Mouse (Mus musculus) R1 (cell line): ENCODE results near the gene Fgfr2.
A peak's percentile ranks its signal among the peaks of the same experiment; 100 is the strongest.

ENCODE experiments used
- DNase-seq: peaks from one replicate; pipeline ENCODE4 v3.0.0-alpha.2; 2018; ENCODE audit warnings: low read depth, low spot score

Gene Fgfr2

GRCm38 (mm10) chr7:132273741-132274513 lies 849.2 kb downstream of the Fgfr2 start:
- DNase-seq, result no peak

- no peak for DNase-seq
Measured at GRCm38 (mm10) chr7:132272984-132273383, 850.2 kb downstream of the Fgfr2 start.

DNA sequence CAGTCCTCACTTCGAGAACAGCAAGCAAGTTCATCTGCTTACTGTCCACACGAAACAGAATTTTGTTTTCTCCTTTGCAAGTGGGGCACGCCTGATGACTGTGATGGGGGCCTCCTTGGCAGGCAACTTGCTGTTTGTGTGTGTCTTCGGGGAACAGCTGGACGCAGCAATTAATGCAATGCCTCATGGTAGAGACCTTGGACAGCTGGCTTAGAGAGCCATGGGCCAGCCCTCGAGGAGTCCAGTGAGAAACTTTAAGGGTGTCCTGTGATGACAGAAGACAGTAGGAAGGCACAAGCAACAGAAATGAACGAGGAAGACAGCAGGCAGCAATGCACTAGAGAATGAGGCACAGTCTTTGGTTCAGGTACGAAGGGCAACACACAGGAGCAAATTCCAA lies 852.8 kb downstream of the Fgfr2 start:
- DNase-seq, result no peak

- DNase-seq, result no peak
Measured at GRCm38 (mm10) chr7:132269661-132270060, 853.5 kb downstream of the Fgfr2 start.

DNA sequence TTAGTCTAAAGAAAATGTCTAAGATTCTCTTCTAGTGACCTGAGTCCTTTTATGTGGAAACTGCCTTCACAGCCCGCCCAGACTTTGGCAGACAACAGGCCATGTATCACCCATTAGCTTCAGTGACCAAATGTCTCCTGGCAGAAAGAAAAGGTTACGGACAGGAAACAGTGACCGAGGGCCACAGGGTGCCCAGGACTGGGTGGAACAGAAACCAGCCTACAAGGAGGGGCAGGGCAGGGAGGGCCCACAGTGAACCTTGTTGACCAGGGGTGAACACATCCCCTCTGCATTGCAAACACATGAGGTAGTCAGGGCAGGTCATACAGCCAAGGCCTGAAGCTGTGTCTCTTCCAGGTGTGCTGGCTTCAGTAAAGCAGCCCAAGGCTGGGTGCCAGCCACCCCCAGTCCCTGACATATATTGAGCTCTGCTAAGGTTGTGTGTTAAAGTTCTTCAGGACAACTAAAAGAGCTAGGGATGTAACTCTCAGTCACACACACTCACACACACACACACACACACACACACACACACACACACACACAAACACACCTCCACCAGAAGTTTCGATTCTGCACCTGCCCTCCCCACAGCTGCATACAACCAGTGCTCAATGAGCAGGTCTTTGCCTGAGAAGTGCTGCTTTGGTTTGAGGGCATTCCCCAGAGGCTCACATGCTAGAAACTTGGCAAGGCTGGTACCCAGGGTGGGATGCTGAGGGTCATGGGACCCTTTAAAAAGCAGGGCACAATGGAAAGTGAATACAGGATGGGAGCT lies 855.2 kb downstream of the Fgfr2 start:
- DNase-seq, result no peak

GRCm38 (mm10) chr7:132264763-132265162 lies 858.4 kb downstream of the Fgfr2 start:
- DNase-seq, result peak; percentile 22

GRCm38 (mm10) chr7:132263186-132263585 lies 860.0 kb downstream of the Fgfr2 start:
- DNase-seq, result no peak

DNA sequence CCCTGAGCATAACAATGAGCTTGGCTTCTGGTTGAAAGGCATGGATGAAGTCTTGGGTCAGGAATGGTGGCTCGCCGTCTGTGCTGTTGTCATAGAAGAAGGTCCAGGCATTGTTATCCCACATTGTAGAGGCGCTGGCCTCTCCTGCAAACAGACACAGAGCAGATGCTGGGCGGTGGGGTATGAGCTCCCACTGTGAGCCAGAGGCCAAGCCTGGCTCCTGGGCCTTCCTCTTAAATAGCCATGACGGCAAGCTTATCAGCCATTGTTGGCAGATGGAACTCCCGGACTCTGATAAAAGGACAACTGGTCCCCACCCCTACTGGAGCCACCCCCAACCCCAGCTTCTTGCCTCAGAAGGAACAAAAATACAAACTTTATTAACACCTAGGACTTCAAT lies 860.5 kb downstream of the Fgfr2 start:
- DNase-seq, result peak; percentile 25

GRCm38 (mm10) chr7:132261885-132262284 lies 861.3 kb downstream of the Fgfr2 start:
- no peak for DNase-seq

GRCm38 (mm10) chr7:132260632-132261031 lies 862.5 kb downstream of the Fgfr2 start:
- DNase-seq, result no peak

DNA sequence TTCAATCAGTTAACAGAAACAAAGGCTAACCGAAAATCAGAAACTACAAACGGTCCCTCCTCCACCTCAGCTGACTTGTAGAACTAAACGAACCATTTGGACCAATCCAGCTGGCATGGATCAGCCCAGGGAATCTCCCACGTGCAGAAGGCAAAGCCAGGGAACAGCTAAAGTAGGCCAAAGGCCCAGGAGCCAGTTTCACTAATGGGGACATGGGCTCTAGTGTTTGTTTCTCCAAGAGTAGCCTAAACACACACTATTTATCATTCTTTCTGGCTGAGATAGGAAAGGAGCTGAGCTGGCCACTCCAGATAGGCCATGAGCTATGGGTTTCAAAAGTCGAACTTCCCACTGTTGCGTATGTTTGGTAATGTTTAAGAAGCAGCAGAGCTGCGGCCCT lies 864.3 kb downstream of the Fgfr2 start:
- DNase-seq, result no peak

DNA sequence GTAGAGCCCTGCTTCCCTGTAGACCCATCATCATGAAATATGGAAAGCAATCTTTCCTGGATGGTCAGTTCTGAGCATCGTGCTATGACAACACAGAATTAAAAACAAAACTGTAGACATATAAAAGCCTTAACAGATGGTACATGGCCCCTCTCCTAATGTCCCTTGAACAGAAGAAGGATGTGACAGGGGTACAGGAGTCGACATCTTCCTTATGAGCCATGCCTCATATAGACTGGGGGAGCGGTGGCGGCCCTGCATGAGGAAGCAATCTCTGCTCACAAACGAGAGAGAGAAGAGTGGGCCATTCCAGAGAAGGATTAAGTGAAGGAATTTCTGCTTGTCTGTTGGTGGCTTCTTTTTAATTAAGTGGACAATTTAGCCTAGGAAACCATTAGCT lies 864.9 kb downstream of the Fgfr2 start:
- DNase-seq, result no peak

- DNase-seq, result no peak
Measured at GRCm38 (mm10) chr7:132253513-132253912, 869.6 kb downstream of the Fgfr2 start.

DNA sequence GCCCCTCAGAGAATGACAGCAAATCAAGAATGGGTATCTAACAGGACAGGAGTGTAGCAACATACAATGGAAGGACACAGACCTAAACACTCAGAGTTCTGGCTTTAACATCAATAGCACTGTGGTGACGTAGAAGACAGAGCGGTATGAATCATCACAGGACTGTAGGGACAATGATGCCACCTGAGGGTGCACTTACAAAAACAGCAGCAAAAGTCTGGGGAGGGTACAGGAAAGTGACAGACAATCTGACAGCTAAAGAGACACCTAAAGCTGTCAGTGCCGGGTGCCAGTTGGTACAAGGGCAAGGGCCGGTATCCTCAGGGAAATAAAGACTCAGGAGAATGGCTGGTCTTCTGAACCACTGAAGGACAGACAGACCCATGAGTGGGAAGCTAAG lies 870.1 kb downstream of the Fgfr2 start:
- DNase-seq, result no peak

GRCm38 (mm10) chr7:132249563-132250119 lies 873.5 kb downstream of the Fgfr2 start:
- DNase-seq, result no peak

DNA sequence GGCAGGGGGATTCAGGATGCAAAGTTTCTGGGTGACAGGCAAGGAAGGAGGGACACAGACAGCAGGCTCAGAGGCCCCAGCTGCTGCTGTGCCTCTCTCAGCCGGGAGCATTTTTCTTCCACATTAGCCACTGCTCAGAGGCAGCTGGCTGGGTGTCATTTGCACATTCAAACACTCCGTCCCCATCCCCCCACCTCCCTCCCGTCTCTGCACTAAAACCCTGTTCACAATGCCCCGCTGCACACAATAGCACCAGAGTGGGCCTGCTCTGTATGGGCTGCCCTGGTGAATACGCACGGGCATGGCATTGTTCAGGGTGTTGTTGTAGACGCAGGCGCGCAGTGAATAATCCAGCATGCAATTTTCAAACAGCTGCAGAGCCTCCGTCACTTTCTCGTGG lies 875.6 kb downstream of the Fgfr2 start:
- peak; percentile 73 for DNase-seq

DNA sequence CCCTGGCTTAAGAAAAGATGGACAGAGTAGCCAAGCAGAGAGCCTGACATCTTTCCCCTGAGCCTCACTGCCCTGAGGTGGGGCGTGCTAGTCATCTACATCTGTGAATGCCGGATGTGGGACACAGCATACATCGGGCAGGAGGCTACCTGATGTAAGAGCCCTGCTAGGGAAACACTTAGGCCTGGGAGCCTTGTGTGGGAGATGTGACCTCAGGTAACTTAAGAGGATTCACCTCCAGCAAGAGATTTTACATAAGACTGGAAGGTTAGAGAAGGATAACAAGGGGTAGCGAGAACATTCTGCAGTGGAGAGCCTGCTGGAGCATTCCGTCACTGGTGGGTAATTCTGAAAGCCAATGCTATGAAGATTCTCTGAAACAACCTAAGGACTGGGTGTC lies 876.1 kb downstream of the Fgfr2 start:
- DNase-seq, result peak; percentile 8

DNA sequence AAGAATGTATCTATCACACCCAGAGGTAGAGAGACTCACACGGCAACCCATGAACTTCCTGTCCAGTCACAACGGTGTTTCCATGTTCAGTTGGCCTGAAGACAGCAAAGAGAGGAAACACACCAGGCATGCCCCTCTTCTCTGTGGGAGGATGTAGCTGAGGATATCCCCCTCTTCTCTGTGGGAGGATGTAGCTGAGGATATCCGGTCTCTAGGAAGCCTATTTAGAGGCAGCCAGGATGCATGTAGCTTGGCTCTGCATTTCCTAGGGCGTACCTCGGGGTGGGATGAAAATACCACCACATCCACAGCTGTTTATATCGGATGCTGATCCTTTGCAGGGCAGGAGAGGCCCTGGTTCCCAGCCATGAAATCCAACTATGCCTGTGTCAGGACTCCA lies 877.4 kb downstream of the Fgfr2 start:
- DNase-seq, result no peak

DNA sequence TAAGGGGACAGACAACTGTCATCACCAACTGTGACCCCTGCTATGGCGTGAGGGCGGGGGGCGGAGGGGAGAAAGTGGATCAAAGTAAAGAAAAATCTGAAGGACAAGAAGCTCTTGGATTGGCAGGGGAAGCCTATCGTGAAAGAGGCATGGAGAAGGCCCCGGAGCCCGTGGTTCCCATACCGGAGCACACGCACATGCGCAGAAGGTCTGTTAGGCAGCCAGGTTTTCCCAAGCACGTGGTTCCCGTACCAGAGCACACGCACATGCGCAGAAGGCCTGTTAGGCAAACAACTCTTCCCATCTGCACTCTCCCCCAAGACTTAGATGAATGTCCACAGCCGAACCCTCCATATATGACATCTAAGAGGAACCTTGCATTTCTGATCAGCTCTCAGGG lies 878.5 kb downstream of the Fgfr2 start:
- DNase-seq, result peak; percentile 39

DNA sequence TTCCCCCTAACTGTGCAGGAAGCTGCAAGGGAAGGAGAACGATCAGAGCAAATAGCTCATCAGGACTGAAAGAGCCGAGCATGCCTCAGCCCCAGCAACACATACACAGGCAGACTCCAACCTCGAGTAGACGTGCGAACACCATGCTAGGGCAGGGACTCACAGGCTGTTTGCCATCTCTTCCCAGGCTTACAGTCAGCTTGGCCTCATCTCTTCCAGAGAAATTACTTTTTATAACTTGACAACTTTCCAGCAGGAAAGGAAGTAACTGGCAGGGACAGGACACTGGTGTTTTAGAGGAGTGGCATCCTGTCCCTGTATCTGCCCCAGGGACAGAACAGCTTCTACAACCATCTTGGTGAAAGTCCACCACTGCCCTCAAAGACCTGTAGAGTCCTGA lies 879.9 kb downstream of the Fgfr2 start:
- DNase-seq, result no peak

- peak; percentile 76 for DNase-seq
Measured at GRCm38 (mm10) chr7:132242617-132243141, 880.5 kb downstream of the Fgfr2 start.

GRCm38 (mm10) chr7:132238921-132239320 lies 884.2 kb downstream of the Fgfr2 start:
- no peak for DNase-seq
